Mouse (Mus musculus) midbrain, embryonic 14.5 days (tissue): Measurements from ENCODE around the gene Ptchd3. TPM values are rescaled to one million over a fixed set of nuclear protein-coding genes. Genes with fewer than 3 reads are reported as not detected.

ENCODE experiments used
- ATAC-seq: fragments of 200-750 bp; cut with Nextera tagmentation; 2 replicates; pipeline ENCODE4 v1.8.0; 2017; ENCODE audit warnings: moderate number of reproducible peaks, moderate library complexity; ENCODE audit not compliant: low FRiP score, low TSS enrichment
- DNase-seq: peaks from one replicate; pipeline ENCODE4 v3.0.0-alpha.2; 2015
- H3K27ac ChIP-seq: fragments of 300-500 bp; sonication (generic); replicated peaks from 2 replicates; pipeline ENCODE4 v1.5.1; 2014; ENCODE audit warnings: mild to moderate bottlenecking, low read depth, low read length, moderate library complexity
- H3K27me3 ChIP-seq: fragments of 300-500 bp; sonication (generic); 2 replicates; pipeline ENCODE4 v1.6.1; 2014; ENCODE audit warnings: low read length, control low read depth, mixed read lengths; ENCODE audit not compliant: control insufficient read depth, insufficient read depth
- H3K36me3 ChIP-seq: fragments of 300-500 bp; sonication (generic); 2 replicates; pipeline ENCODE4 v1.6.1; 2014; ENCODE audit warnings: low read length, control low read depth; ENCODE audit not compliant: control insufficient read depth, insufficient read depth
- H3K4me1 ChIP-seq: fragments of 300-500 bp; sonication (generic); 2 replicates; pipeline ENCODE4 v1.6.1; 2014; ENCODE audit warnings: mild to moderate bottlenecking, antibody characterized with exemption, low read length, control low read depth; ENCODE audit not compliant: control insufficient read depth, insufficient read depth
- H3K4me2 ChIP-seq: fragments of 300-500 bp; sonication (generic); 2 replicates; pipeline ENCODE4 v1.6.1; 2014; ENCODE audit warnings: mild to moderate bottlenecking, low read length, moderate library complexity
- H3K4me3 ChIP-seq: fragments of 300-500 bp; sonication (generic); replicated peaks from 2 replicates; pipeline ENCODE4 v1.5.1; 2014; ENCODE audit warnings: low read depth, low read length
- H3K9ac ChIP-seq: fragments of 300-500 bp; sonication (generic); replicated peaks from 2 replicates; pipeline ENCODE4 v1.6.1; 2014; ENCODE audit warnings: mild to moderate bottlenecking, low read length, moderate library complexity
- H3K9me3 ChIP-seq: fragments of 300-500 bp; sonication (generic); 2 replicates; pipeline ENCODE4 v1.6.1; 2016; ENCODE audit warnings: low read length, control low read depth, mixed read lengths; ENCODE audit not compliant: control insufficient read depth
- WGBS: fragments of 180-500 bp; shearing (Covaris S2); extraction: QIAGEN DNeasy Blood & Tissue Kit; methylation state at CpG from one replicate; pipeline ENCODE4 v1.1.7; 2014; 5-methylcytosine and 5-hydroxymethylcytosine counted together
- polyA plus RNA-seq: library from polyadenylated mRNA; unstranded; fragments of >200 nt; fragmentation: Nextera tagmentation; extraction: Ambion mirVana; gene quantifications from 2 replicates; pipeline ENCODE4 v1.2.1, GENCODE M21; 2014

Gene Ptchd3
- not detected in 2 replicates for polyA plus RNA-seq

DNA sequence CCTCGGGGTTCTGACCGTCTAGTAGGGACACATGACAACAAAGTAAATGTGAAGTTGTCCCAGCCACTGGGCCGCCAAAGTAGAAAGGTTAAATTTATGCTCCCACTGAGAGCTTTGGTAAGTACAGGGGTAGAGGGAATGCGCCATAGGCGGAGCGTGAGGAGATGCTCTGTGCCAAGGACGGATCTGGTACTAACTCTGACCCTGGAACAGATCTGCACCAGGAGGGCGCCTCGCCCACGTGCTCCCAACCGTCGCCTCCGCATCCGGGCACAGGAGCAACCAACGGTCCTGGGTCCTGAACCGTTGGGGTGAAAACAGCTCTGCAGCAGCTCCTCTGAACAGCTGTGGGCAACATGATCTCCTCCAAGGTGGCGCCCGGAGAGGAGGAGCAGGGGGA, at the start of gene Ptchd3:
Gene Ptchd3, plus strand, starts transcription at position 301 of the 400 bp plus-strand sequence.
- Histone ChIP-seq H3K4me1 (no peaks in the 10 kb centered on the region), H3K27ac (no peak within 1 kb of the TSS), H3K9ac (no peak within 1 kb of the TSS), H3K27me3 (no peaks in the 10 kb centered on the region), H3K4me2 (no peak within 1 kb of the TSS), H3K4me3 (no peak within 1 kb of the TSS), H3K36me3 (no peaks in the 10 kb centered on the region), H3K9me3 (no peaks in the 10 kb centered on the region)
- ATAC-seq (no peak), DNase-seq (no peak)
- WGBS, result 75% methylated on average over 18 of the region's 18 CpGs

- no peak overlapping the region for H3K9ac ChIP-seq
- DNase-seq (no peak), ATAC-seq (no peak)
- no peak overlapping the region for H3K4me2 ChIP-seq
- 80% methylated on average over 1 of the region's 1 CpGs for WGBS
- no peak overlapping the region for H3K27ac ChIP-seq
- no peaks in the 10 kb centered on the region for H3K27me3 ChIP-seq
- no peak overlapping the region for H3K4me3 ChIP-seq
- no peaks in the 10 kb centered on the region for H3K36me3 ChIP-seq
- no peaks in the 10 kb centered on the region for H3K4me1 ChIP-seq
- no peaks in the 10 kb centered on the region for H3K9me3 ChIP-seq
Measured at GRCm38 (mm10) chr11:121781831-121782230, 48.2 kb upstream of the Ptchd3 start.

DNA sequence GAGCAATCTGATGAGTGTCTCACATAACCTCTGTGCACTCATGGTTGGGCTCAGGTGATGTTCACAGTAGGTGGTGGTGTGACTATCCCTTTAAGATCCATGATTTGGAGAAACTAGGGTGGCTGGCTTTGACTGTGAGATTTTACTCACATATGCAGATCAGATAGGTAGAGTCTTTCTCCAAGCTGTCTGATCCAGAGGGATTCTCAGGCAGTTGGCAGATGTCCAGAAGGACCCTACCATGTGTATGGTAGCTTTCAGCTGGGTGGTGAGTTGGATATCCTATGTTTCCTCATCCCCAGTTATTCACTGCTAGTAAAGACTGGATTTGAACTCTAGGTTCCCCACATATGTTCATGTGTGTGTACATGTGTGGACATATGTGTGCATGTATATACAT, 42.6 kb upstream of the Ptchd3 start:
- H3K27ac ChIP-seq, result no peak overlapping the region
- ATAC-seq (no peak), DNase-seq (no peak)
- H3K4me1 ChIP-seq, result no peaks in the 10 kb centered on the region
- H3K4me3 ChIP-seq, result no peak overlapping the region
- no peaks in the 10 kb centered on the region for H3K36me3 ChIP-seq
- no peaks in the 10 kb centered on the region for H3K27me3 ChIP-seq
- H3K9ac ChIP-seq, result no peak overlapping the region
- H3K4me2 ChIP-seq, result no peak overlapping the region
- no peaks in the 10 kb centered on the region for H3K9me3 ChIP-seq

DNA sequence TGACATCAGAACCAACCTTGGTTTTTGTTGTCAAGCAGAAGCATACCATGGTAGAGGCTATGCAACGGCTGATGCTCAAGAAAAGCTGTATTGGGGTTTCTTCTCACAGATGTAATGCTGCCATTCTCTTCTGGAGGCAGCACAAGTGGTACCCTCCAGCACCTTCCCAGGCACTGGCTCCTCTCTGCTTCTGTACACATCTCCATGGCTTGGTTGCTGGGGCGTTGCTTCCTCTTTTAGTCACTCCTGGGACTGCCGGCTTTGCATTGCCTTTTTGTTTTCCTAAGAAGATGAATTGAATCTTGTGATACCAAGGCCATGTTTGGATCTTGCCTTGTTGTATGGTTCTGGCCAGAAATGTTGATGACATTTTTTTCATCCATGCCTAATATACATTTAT, 40.5 kb upstream of the Ptchd3 start:
- Histone ChIP-seq H3K4me3 (no peak overlapping the region), H3K27me3 (no peaks in the 10 kb centered on the region), H3K4me2 (no peak overlapping the region), H3K9me3 (no peaks in the 10 kb centered on the region), H3K9ac (no peak overlapping the region), H3K27ac (no peak overlapping the region), H3K4me1 (no peaks in the 10 kb centered on the region), H3K36me3 (no peaks in the 10 kb centered on the region)
- 88% methylated on average over 3 of the region's 3 CpGs for WGBS
- DNase-seq (no peak), ATAC-seq (no peak)

DNA sequence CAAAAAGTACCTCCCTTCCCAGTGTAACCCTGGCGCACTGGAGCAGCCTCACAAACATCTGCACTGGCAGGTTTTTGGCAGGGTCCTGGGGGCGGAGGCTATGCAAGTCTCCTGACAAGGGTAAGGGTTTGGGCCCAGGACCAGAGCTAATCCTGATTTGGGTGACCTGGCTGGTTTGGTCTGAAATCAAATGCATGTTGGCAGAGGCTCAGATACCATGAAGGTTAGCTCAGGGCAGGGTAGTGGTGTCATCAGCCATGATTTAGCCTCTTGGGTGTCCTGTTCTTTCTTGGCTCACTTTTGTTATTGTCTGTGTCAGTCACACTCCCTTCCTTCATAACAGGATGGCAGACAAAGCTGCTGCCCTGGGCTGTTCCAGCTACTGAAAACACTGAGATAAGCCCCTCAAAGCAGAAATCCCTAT, 39.4 kb upstream of the Ptchd3 start:
- Histone ChIP-seq H3K27ac (no peak overlapping the region), H3K4me3 (no peak overlapping the region), H3K4me1 (no peaks in the 10 kb centered on the region), H3K36me3 (no peaks in the 10 kb centered on the region), H3K27me3 (no peaks in the 10 kb centered on the region), H3K4me2 (no peak overlapping the region), H3K9me3 (no peaks in the 10 kb centered on the region), H3K9ac (no peak overlapping the region)
- WGBS, result 75% methylated on average over 2 of the region's 2 CpGs
- ATAC-seq (no peak), DNase-seq (no peak)

- Histone ChIP-seq H3K4me1 (no peaks in the 10 kb centered on the region), H3K4me2 (no peak overlapping the region), H3K27ac (no peak overlapping the region), H3K9ac (no peak overlapping the region), H3K4me3 (no peak overlapping the region), H3K36me3 (no peaks in the 10 kb centered on the region), H3K9me3 (no peaks in the 10 kb centered on the region), H3K27me3 (no peaks in the 10 kb centered on the region)
- ATAC-seq (no peak), DNase-seq (no peak)
- 89% methylated on average over 3 of the region's 3 CpGs for WGBS
Measured at GRCm38 (mm10) chr11:121791446-121791845, 38.6 kb upstream of the Ptchd3 start.

GRCm38 (mm10) chr11:121791991-121792390, 38.1 kb upstream of the Ptchd3 start:
- ATAC-seq (no peak), DNase-seq (no peak)
- Histone ChIP-seq H3K27ac (no peak overlapping the region), H3K4me1 (no peaks in the 10 kb centered on the region), H3K36me3 (no peaks in the 10 kb centered on the region), H3K27me3 (no peaks in the 10 kb centered on the region), H3K4me2 (no peak overlapping the region), H3K9ac (no peak overlapping the region), H3K4me3 (no peak overlapping the region), H3K9me3 (no peaks in the 10 kb centered on the region)
- WGBS, result 61% methylated on average over 1 of the region's 1 CpGs

DNA sequence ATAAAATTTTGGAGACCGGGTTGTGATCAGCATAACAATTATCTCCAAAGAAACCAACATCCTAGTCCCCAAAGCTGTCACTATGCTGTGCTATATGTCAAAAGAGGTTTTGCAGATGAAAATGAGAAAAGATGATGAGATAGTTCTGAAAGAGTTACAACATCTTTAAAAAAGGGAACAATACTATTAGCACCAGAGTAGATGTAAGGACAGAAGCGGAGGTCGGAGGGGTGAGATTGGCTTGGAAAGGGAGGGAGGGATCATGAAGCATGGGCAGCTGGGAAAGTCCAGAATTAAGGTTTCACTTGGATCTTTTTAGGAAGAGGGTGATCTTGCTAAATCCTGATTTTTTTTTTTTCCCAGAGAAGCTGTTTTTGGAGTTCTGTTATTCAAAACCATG, 36.5 kb upstream of the Ptchd3 start:
- Histone ChIP-seq H3K4me1 (no peaks in the 10 kb centered on the region), H3K9me3 (no peaks in the 10 kb centered on the region), H3K36me3 (no peaks in the 10 kb centered on the region), H3K4me2 (no peak overlapping the region), H3K9ac (no peak overlapping the region), H3K27me3 (no peaks in the 10 kb centered on the region), H3K27ac (no peak overlapping the region), H3K4me3 (no peak overlapping the region)
- DNase-seq (no peak), ATAC-seq (no peak)
- 97% methylated on average over 3 of the region's 3 CpGs for WGBS

DNA sequence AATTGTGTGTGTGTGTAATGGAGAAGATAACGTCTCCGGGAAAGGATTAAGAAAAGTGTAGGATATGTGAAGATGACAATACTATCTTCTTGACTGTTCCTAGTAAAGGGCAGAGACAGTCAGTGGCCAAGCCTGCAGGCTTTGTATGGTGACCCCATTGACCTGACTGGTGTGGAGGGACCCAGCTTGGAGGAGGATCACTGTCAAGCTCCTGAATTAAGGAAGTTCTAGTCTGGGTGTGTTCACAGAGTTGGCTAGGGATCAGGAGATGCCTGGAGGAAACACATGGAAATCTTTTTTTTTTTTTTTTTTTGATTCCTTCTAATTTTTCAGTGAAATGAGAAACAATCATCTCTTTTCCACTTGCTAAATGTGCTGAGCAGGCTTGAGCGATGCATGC, 35.9 kb upstream of the Ptchd3 start:
- DNase-seq (no peak), ATAC-seq (no peak)
- Histone ChIP-seq H3K4me2 (no peak overlapping the region), H3K27me3 (no peaks in the 10 kb centered on the region), H3K36me3 (no peaks in the 10 kb centered on the region), H3K4me1 (no peaks in the 10 kb centered on the region), H3K9ac (no peak overlapping the region), H3K9me3 (no peaks in the 10 kb centered on the region), H3K4me3 (no peak overlapping the region), H3K27ac (no peak overlapping the region)
- WGBS, result 85% methylated on average over 3 of the region's 3 CpGs
